Mouse (Mus musculus): ENCODE data around the gene Gm20388.

GRCm38 (mm10) chr8:121832503-121832902, 1921.9 kb downstream of the Gm20388 start:
- no peak for TF ChIP-seq POLR2A (IDR thresholded peaks at IDR 0.05; ENCODE audit: borderline replicate concordance, extremely low read depth, insufficient read depth, insufficient read length, poor library complexity, severe bottlenecking)
- peak; percentile 55; the same call in 1 of the 2 replicates for TF ChIP-seq CTCF (IDR thresholded peaks at IDR 0.05; ENCODE audit: borderline replicate concordance, extremely low read depth, insufficient read depth, insufficient read length)

Measured in brain, embryonic 14.5 days (tissue).